Mouse (Mus musculus) macrophage (primary cell): ENCODE measurements around the gene Gm48552. TPM values are rescaled to one million over a fixed set of nuclear protein-coding genes. Genes with fewer than 3 reads are reported as not detected.

Experiments used
- H3K27ac ChIP-seq: fragments of 350-480 bp; formaldehyde crosslinking; 2 replicates; pipeline ENCODE4 v1.9.0; 2021
- H3K36me3 ChIP-seq: fragments of 350-480 bp; formaldehyde crosslinking; 2 replicates; pipeline ENCODE4 v1.9.0; 2021; ENCODE audit errors: inconsistent target
- H3K4me3 ChIP-seq: fragments of 350-480 bp; formaldehyde crosslinking; 2 replicates; pipeline ENCODE4 v1.9.0; 2021; ENCODE audit errors: inconsistent target
- H3K79me2 ChIP-seq: fragments of 350-480 bp; formaldehyde crosslinking; 2 replicates; pipeline ENCODE4 v1.9.0; 2021; ENCODE audit errors: inconsistent target
- WGBS: methylation state at CpG from one replicate; pipeline ENCODE4 v1.1.7; 2026; ENCODE audit warnings: inconsistent platforms; ENCODE audit not compliant: missing documents; 5-methylcytosine and 5-hydroxymethylcytosine counted together
- polyA plus RNA-seq: library from polyadenylated mRNA; stranded (reverse); fragments of 250-400 nt; gene quantifications from 3 replicates; pipeline ENCODE4 v1.2.4, GENCODE M21; 2018; ENCODE audit warnings: inconsistent platforms

Gene Gm48552
- polyA plus RNA-seq, 1 experiment from 2014 or later, result 0.57 TPM

DNA sequence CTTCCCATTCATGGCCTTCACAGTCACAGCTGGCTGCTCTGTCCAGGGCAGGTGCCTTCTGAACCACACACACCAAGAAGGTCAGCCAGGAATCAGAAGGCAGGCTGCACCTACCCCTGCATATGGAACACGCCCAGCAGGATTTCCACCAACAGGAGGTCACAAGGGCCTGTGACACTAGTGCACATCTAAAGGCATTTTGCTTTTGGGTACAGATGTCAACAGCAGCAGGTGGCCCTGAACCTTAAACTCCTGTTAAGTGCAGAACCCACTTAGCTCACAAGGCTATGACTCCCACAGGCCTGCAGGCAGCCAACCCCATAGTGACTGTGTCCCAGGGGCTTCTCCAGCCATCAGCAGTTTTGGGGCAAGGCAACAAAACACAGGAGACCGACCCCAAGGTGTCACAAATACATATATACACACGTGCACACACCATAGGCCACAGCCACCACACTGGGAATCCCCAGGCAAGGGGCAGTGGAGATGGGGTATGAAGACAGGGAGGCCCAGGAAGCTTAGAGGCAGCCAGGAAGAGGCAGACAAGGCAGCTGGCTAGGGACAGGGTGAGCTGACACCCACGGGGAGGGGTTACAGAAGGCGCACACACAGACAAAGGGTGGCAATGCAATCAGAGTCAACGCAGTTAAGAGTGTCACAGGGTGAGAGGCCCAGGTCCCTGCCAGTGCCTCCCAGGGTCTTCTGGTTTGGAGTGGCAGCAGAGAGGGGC, 22.2 kb upstream of the Gm48552 start:
- H3K4me3 ChIP-seq, result no peak overlapping the region
- H3K36me3 ChIP-seq, result peaks cover 63% of the 10 kb centered on the region
- 71% methylated on average over 6 of the region's 6 CpGs for WGBS
- H3K27ac ChIP-seq, result peak overlapping the region; percentile 36
- peaks cover 24% of the 10 kb centered on the region for H3K79me2 ChIP-seq

DNA sequence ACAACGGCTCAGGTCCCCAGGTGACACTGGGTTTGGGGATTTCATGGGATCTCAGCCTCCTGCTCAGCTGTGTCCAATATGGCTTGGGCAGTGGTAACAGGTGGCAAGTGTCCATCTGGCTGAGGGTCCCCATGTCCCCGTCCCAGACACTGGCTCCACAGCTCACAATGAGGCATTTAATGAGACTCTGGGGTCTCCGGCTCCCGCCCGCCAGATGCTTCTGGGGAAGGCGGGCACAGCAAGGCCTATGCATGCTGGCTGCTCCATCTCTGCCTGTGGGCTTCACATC, 21.7 kb upstream of the Gm48552 start:
- Histone ChIP-seq H3K4me3 (no peak overlapping the region), H3K27ac (0 out of 2 replicates have a peak overlapping the region, but pooled peaks have one; percentile 36), H3K79me2 (peaks cover 24% of the 10 kb centered on the region), H3K36me3 (peaks cover 61% of the 10 kb centered on the region)
- WGBS, result 93% methylated on average over 5 of the region's 6 CpGs

DNA sequence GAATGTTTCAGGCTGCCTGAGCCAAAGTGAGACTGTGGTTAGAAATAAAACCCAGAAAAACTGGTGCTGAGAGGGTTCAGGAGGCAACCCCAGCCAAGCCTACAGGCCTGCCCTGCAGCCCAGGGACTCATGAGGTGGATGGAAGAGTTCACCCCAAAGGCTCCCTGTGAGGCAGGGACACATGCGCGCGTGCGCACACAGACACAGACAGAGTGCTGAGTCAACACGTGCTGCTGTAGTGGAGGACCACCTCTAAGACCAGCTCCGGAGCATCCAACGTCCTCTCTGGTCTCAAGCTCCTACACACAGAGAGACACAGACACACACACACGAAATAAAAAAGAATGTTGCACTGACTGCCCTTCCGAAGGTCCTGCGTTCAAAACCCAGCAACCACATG, 13.5 kb upstream of the Gm48552 start:
- peaks cover 35% of the 10 kb centered on the region for H3K36me3 ChIP-seq
- H3K4me3 ChIP-seq, result no peak overlapping the region
- H3K79me2 ChIP-seq, result peaks cover 67% of the 10 kb centered on the region
- 94% methylated on average over 10 of the region's 10 CpGs for WGBS
- H3K27ac ChIP-seq, result no peak overlapping the region

DNA sequence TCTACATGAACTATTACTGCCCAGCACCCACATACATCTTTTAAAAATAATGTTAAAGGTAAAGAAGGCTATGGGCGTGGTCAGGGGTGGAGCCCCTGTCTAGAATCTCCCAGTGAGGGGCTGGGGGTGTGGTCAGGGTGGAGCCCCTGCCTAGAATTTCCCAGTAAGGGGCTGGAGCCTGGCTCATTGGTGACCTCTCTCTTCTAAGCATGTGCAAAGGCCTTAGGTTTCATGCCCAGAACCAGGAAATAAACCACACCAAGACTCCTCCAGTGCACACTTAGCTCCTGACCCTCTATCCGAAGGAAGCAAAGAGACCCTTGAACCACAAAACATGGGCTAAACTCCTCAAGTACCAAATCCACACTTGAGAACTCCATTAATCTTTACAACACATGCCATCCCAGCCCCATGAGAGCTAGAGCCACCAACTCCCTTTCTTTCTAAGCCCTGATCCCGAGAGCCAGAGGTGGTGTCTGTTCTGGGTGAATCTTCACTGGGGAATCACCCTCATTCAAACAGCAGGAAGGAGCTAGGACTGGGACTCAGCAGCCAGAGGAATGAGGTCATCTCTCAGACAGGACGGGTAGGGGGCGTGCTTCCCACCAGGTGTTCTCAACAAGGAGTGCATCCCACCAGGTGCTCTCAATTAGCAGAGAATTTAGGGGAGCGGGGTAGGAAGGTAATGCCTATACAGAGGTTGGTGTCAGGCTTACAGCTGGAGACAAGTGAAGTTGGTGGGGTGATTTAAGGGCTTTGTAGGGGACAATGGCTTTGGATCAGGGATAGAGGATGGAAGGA, 12.0 kb upstream of the Gm48552 start:
- Histone ChIP-seq H3K36me3 (peaks cover 23% of the 10 kb centered on the region), H3K79me2 (peaks cover 63% of the 10 kb centered on the region), H3K27ac (0 out of 2 replicates have a peak overlapping the region, but pooled peaks have one; percentile 64), H3K4me3 (peak overlapping the region; percentile 82)
- WGBS, result 53% methylated on average over 6 of the region's 6 CpGs

DNA sequence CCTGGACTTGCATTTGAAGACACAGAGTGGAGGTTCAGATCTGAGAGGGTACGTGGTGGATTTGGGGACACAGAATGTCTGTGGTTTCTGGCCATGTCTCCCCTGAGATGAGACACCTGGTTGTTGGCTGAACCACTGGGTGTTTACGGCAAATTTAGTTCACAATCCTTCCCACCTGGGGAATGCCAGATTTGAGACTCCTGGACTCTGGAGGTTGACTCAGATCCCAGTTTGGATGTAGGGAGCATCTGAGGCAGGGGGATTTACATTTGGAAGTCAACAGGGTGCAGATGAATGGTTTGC, 11.5 kb upstream of the Gm48552 start:
- peaks cover 21% of the 10 kb centered on the region for H3K36me3 ChIP-seq
- 75% methylated on average over 2 of the region's 2 CpGs for WGBS
- H3K79me2 ChIP-seq, result peaks cover 58% of the 10 kb centered on the region
- peak overlapping the region; percentile 82 for H3K4me3 ChIP-seq
- peak overlapping the region; percentile 64 for H3K27ac ChIP-seq

DNA sequence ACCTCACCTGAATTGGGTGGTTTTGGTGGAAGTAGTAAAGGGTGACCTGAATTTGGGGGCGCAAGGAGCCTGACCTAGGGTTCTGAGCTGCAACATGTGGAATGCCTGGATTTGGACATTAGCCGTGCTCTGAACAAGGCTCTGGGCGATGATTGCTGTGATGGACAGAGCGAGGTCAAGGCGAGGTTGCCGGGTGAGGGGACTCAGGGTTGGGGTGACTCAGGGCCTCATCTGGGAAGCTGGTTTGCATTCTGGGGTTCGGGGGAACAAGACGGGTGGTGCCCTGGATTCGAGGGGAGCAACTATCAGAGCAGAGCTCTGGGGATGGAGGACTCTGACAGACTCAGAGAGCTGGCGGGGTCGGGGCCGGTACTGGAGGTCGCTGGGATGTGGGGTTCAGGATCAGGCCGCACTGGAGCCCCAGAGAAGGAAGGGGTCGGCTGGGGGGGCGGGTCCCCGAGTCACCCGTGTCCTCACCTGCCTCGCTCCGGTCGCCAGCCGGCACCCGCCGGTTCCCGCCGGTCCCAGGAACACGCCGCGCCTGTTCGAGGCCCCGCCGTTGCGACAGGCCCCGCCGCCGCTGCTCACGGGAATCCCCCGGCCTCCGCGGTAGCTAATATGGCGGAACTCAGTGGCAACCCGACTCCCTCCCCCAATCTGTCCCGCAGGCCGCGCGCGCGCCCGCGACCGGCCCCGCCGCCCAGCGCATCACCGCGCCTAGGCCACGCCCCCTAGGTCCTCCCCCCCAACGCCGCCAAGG, 10.8 kb upstream of the Gm48552 start, which contains the start of gene Fzr1:
TSS of gene Fzr1 (minus strand) at position 724 of the 760 bp plus-strand sequence.
- H3K36me3 ChIP-seq, result peaks cover 16% of the 10 kb centered on the region
- H3K4me3 ChIP-seq, result peak within 1 kb of the TSS; percentile 82
- WGBS, result under 1% methylated on average over 54 of the region's 59 CpGs
- H3K27ac ChIP-seq, result peak within 1 kb of the TSS; percentile 69
- peaks cover 51% of the 10 kb centered on the region for H3K79me2 ChIP-seq

DNA sequence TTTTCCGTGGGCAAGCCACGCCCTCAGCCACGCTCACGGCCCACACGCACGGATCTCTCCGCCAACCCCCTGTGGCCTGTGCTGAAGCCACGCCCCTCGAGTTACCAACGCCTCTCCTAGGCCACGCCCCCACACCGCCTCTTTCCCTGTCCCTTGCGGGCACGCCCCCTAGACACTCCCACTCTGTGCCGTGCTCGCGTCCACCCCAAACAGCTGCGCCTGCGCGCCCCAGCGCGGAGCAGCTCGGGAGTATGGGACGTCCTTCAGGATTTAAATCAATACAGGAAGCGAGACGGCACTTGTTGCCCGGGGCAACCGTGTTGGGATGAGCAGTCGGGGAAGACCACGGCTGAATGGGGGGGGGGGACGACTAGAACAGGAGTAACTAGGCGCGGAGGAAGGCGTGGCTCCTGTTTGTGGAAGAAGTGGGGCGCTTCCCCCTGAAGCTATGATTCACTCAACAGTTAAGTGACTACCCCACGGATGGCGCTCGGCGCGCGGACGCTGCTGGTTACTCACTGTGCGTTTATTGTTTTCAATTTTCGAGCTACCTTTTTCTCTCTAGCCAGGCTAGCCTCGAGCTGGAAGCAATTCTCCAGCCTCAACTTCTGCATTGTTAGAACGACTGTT, 10.1 kb upstream of the Gm48552 start:
- H3K4me3 ChIP-seq, result peak overlapping the region; percentile 54
- 1% methylated on average over 38 of the region's 46 CpGs for WGBS
- peaks cover 44% of the 10 kb centered on the region for H3K79me2 ChIP-seq
- peak overlapping the region; percentile 69 for H3K27ac ChIP-seq
- H3K36me3 ChIP-seq, result peaks cover 11% of the 10 kb centered on the region

DNA sequence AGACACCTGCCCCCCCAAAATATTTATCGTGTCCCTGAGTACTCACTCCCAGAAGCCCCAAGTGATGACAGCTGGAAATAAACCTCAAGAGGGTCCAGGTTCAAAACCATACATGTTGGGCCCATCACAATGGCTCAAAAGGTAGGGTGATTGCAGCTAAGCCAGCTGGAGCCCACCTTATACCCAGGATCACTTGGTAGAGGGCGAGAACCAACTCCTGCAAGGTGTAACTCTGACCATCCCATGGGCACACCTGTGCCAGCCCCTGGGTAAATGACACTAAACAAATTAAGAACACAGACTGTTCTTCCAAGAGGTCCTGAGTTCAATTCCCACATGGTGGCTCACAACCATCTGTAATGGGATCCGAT, 9.6 kb upstream of the Gm48552 start:
- 53% methylated on average over 3 of the region's 3 CpGs for WGBS
- Histone ChIP-seq H3K79me2 (peaks cover 39% of the 10 kb centered on the region), H3K4me3 (peak overlapping the region; percentile 54), H3K36me3 (peaks cover 6% of the 10 kb centered on the region), H3K27ac (peak overlapping the region; percentile 69)

DNA sequence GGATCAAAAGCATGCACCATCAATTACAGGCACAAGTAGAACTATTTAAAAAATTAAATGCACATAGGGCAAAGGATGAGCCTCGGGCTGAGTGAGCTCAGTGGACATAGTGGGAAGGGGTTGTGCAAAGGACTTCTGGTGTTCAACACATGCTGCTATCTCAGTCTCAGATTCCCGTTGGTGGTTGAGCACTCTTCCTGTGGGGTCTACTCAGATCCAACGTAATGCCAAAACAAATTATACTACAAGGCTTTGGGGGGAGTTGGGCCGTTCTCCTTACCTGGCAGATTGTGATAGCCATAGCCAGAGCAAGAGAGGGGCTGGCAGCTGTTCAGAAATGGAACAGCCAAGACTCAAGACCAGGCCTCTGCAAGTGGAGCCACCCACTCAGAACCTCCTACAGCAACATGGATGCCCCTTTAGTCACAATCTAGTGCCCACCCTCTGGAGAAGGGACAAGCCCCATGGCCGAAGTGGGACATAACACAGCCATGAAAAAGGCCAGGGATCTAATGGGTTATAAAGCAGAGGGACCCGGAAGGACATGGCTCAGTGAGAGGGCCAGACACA, 8.9 kb upstream of the Gm48552 start:
- peaks cover 3% of the 10 kb centered on the region; the same call in 1 of the 2 replicates for H3K36me3 ChIP-seq
- WGBS, result 83% methylated on average over 6 of the region's 6 CpGs
- H3K27ac ChIP-seq, result no peak overlapping the region
- H3K79me2 ChIP-seq, result peaks cover 38% of the 10 kb centered on the region
- no peak overlapping the region for H3K4me3 ChIP-seq

DNA sequence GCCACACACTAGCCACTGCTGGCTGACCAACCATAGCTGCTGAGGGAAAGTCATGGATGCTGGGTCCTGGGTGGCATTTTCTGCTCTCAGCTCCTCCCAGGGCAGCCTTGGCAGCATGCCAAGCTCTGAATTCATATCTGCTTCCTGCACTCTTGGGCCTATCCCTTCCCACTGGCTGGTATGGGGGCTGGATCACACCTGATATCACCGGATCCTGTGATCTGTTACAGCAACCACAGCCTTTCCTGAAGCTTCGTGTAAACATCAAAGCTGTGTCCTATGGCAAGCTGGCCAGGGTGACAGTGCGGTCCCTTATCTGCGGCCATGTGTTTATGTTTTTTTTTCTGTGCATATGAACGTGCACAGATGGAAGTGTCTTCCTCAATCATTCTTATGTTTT, 6.8 kb upstream of the Gm48552 start:
- WGBS, result 38% methylated on average over 5 of the region's 5 CpGs
- peaks cover 11% of the 10 kb centered on the region; the same call in 1 of the 2 replicates for H3K36me3 ChIP-seq

DNA sequence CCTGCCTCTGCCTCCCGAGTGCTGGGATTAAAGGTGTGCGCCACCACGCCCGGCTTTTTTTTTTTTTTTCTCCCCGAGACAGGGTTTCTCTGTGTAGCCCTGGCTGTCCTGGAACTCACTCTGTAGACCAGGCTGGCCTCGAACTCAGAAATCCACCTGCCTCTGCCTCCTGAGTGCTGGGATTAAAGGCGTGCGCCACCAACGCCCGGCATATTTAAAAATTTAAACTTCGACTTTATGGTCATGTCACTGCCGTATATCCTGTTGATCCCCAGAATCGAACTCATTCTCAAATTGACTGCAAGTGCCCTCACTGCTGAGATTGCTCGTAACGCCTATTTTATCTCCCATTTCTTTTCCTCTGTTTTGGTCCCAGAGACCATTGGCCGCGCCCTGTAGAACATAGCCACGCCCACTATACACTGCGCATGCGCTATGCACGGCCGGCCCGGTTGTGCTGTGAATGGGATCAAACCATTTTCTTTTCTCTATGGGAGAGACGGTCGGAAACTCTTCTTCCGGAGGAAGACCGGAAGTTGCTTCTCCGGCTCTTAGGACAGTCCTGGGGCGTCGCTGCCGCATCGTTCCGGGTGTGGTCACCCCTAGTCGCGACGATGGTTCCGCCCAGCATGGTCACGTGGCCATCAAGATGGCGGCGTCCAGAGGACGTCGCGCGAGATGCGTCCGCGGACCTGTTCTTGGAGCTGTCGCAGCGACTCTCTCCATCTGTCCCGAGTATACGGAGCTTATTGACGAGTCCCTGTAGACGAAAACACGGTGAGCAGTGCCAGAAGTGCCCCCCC, 4.8 kb upstream of the Gm48552 start, which contains the start of the genes Dohh and Gm48551:
TSS of gene Dohh (plus strand) at position 627 of the 803 bp plus-strand sequence.
TSS of gene Gm48551 (plus strand) at position 665 of the 803 bp plus-strand sequence.
- H3K4me3 ChIP-seq, result peak within 1 kb of the TSS; percentile 100

More for the DNA sequence above, 6.8 kb upstream of the Gm48552 start:
- Histone ChIP-seq H3K27ac (no peak overlapping the region), H3K4me3 (no peak overlapping the region), H3K79me2 (peaks cover 38% of the 10 kb centered on the region)

DNA sequence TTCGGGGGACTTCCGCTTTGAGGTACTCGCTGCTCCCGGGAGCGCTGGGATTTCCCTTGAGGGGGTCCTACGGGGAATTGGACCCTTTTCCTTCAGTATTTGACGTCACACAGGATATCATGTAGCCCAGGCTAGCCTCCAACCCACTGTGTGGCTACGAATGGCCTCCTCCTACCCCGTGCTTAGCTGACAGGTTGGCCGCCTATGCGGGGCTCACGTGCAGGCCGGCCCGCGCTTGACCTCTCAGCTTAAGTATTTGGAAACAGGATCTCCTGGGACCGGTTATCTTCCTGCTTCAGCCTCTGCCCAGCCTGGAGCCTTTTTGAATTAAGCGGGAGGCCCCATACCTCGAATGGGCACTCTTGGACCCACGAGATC, 4.2 kb upstream of the Gm48552 start:
- 0% methylated on average over 19 of the region's 19 CpGs for WGBS
- peak overlapping the region; percentile 89 for H3K27ac ChIP-seq
- H3K4me3 ChIP-seq, result peak overlapping the region; percentile 100
- H3K36me3 ChIP-seq, result peaks cover 22% of the 10 kb centered on the region; the same call in 1 of the 2 replicates
- H3K79me2 ChIP-seq, result peaks cover 32% of the 10 kb centered on the region

More for the DNA sequence above, 4.8 kb upstream of the Gm48552 start, which contains the start of the genes Dohh and Gm48551:
- Histone ChIP-seq H3K27ac (peak within 1 kb of the TSS; percentile 89), H3K79me2 (peaks cover 32% of the 10 kb centered on the region), H3K36me3 (peaks cover 22% of the 10 kb centered on the region; the same call in 1 of the 2 replicates)
- 5% methylated on average over 48 of the region's 54 CpGs for WGBS

DNA sequence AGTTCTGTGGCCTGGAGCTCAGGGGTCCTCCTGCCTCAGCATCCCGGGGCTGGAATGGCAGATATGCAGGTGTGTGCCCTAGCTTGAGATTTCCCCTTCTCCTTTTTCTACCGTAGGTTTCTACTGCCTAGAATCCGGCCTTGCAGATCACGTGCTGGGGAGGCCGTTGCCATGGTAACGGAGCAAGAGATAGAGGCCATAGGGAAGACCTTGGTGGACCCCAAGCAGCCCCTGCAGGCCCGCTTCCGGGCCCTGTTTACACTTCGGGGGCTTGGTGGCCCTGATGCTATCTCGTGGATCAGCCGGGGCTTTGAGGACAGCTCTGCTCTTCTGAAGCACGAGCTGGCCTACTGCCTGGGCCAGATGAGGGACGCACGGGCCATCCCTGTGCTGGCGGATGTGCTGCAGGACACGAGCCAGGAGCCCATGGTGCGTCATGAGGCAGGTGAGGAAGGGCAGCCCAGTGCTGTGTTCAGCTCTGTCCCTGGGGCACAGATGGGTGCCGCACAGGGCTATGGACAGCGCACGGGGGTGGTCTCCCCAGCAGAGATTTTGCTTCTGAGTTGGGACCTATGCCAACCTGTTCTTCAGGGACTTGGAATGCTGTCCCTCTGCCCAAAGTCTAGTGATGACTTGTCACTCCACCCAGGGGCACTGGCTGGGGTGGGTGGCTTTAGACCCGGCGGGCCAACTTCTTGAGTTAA, 3.0 kb upstream of the Gm48552 start:
- no peak overlapping the region for H3K27ac ChIP-seq
- H3K4me3 ChIP-seq, result peak overlapping the region; percentile 100; the same call in 1 of the 2 replicates
- peaks cover 22% of the 10 kb centered on the region; the same call in 1 of the 2 replicates for H3K36me3 ChIP-seq
- H3K79me2 ChIP-seq, result peaks cover 32% of the 10 kb centered on the region
- WGBS, result 86% methylated on average over 22 of the region's 22 CpGs
